Mouse (Mus musculus) ES-Bruce4 (cell line): Measurements from ENCODE around the gene Mnat1.

Source experiments
- EP300 ChIP-seq: IDR thresholded peaks from 2 replicates; pipeline ENCODE4 v1.6.1; 2011; ENCODE audit warnings: low read depth, low read length; ENCODE audit not compliant: insufficient read depth
- POLR2A ChIP-seq: IDR thresholded peaks from one replicate; pipeline ENCODE4 v1.8.1; 2011; ENCODE audit warnings: low read length; ENCODE audit not compliant: insufficient read depth

DNA sequence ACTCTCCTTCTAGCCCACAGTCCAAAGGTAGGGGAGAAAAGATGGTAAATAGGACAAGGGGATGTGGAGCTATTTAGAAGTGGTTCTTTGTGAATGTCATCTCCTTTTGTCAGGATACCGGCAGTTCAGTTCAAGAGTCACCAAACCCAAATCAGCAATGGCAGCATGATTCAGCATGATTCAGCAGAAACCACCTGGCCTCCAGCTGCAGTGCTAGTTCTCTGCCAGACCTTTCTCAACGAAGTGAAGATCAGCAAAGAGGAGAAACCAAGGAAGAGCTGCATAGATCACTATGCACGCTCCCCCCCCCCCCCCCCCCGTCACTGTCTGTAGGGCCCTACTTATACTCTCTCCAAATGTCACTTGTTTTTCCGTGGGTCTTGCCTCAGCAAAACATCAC lies 34.6 kb upstream of the Mnat1 start:
- TF ChIP-seq EP300 (peak; percentile 96), POLR2A (no peak)
